Mouse (Mus musculus): ENCODE results near the gene Ccng1.
"Not testable (repeated sequence)": the region's sequence is repeated elsewhere in the genome, so short reads cannot be mapped to it uniquely, and the experiment has no call there.

Ccng1 gene

GRCm38 (mm10) chr11:40718324-40718723 lies 36.8 kb downstream of the Ccng1 start:
- no peak for DNase-seq (ENCODE audit: low spot score)

- DNase-seq (ENCODE audit: low spot score): no peak
Observed at GRCm38 (mm10) chr11:40715524-40715923, 39.6 kb downstream of the Ccng1 start.

- DNase-seq (ENCODE audit: low spot score): peak; percentile 6
Observed at GRCm38 (mm10) chr11:40713858-40714257, 41.3 kb downstream of the Ccng1 start.

GRCm38 (mm10) chr11:40709899-40710298 lies 45.2 kb downstream of the Ccng1 start:
- DNase-seq (ENCODE audit: low spot score): not testable (repeated sequence)

Measured in ovary, postnatal 14 days (tissue).